Mouse (Mus musculus) liver, embryonic 14.5 days (tissue): ENCODE results near the gene Tgtp2. TPM values are rescaled to one million over a fixed set of nuclear protein-coding genes. Genes with fewer than 3 reads are reported as not detected.
"Not testable (repeated sequence)": the region's sequence is repeated elsewhere in the genome, so short reads cannot be mapped to it uniquely, and the experiment has no call there.

ENCODE experiments used
- ATAC-seq: fragments of 200-750 bp; cut with Nextera tagmentation; 2 replicates; pipeline ENCODE4 v1.8.0; 2017; ENCODE audit warnings: moderate number of reproducible peaks, mild to moderate bottlenecking, moderate library complexity; ENCODE audit not compliant: insufficient read depth
- DNase-seq, 3 experiments: peaks; one replicate each; pipeline ENCODE4 v3.0.0-alpha.2; 2012 to 2013; ENCODE audit warnings: low read depth in 3 of 3, low spot score in 3 of 3
- H3K27ac ChIP-seq: fragments of 300-500 bp; sonication (generic); 2 replicates; pipeline ENCODE4 v1.5.1; 2014; ENCODE audit warnings: moderate library complexity, mild to moderate bottlenecking, control low read depth, inconsistent platforms
- H3K27me3 ChIP-seq: fragments of 300-500 bp; sonication (generic); 2 replicates; pipeline ENCODE4 v1.6.1; 2014; ENCODE audit warnings: mild to moderate bottlenecking, low read length, moderate library complexity; ENCODE audit not compliant: control insufficient read depth, insufficient read depth
- H3K36me3 ChIP-seq: fragments of 300-500 bp; sonication (generic); replicated peaks from 2 replicates; pipeline ENCODE4 v1.6.1; 2014; ENCODE audit warnings: low read depth; ENCODE audit not compliant: control insufficient read depth, insufficient read depth
- H3K4me1 ChIP-seq, 2 experiments: fragments of 200-500 bp in 1 of 2; fragments of 300-500 bp in 1 of 2; sonication (generic) in 1 of 2; replicated peaks; 2 replicates each; pipeline ENCODE4 v1.6.1; 2012 to 2014; ENCODE audit warnings: antibody characterized with exemption in 1 of 2, inconsistent platforms in 1 of 2, low read length in 1 of 2; ENCODE audit not compliant: control insufficient read depth in 2 of 2, insufficient read depth in 2 of 2
- H3K4me2 ChIP-seq: fragments of 300-500 bp; sonication (generic); 2 replicates; pipeline ENCODE4 v1.6.1; 2014; ENCODE audit warnings: low read depth, mild to moderate bottlenecking, control low read depth, moderate library complexity
- H3K4me3 ChIP-seq, 2 experiments: fragments of 200-500 bp in 1 of 2; fragments of 300-500 bp in 1 of 2; sonication (generic) in 1 of 2; 2 replicates each; pipeline ENCODE4 v1.5.1; 2012 to 2014; ENCODE audit warnings: low read depth in 2 of 2, low read length in 2 of 2, mild to moderate bottlenecking in 2 of 2, control low read depth in 1 of 2, inconsistent platforms in 1 of 2, moderate library complexity in 1 of 2; ENCODE audit not compliant: insufficient read depth in 1 of 2
- H3K9ac ChIP-seq: fragments of 300-500 bp; sonication (generic); replicated peaks from 2 replicates; pipeline ENCODE4 v1.6.1; 2014; ENCODE audit warnings: mild to moderate bottlenecking, control low read depth, moderate library complexity
- H3K9me3 ChIP-seq: fragments of 300-500 bp; sonication (generic); 2 replicates; pipeline ENCODE4 v1.6.1; 2016; ENCODE audit warnings: low read length, mixed read lengths; ENCODE audit not compliant: control insufficient read depth
- CTCF ChIP-seq: IDR thresholded peaks from 2 replicates; pipeline ENCODE4 v1.5.1; 2016; ENCODE audit warnings: antibody characterized with exemption, low read depth, control low read depth
- EP300 ChIP-seq: IDR thresholded peaks from 2 replicates; pipeline ENCODE4 v1.6.1; 2016; ENCODE audit warnings: antibody characterized with exemption, low read depth
- WGBS: fragments of 180-500 bp; shearing (Covaris S2); extraction: QIAGEN DNeasy Blood & Tissue Kit; methylation state at CpG from one replicate; pipeline ENCODE4 v1.1.7; 2014; ENCODE audit not compliant: insufficient replicate concordance; 5-methylcytosine and 5-hydroxymethylcytosine counted together
- polyA plus RNA-seq, 2 experiments: library from polyadenylated mRNA; depleted of rRNA in 1 of 2; stranded (reverse) in 1 of 2; unstranded in 1 of 2; fragments of >200 nt; fragmentation: Nextera tagmentation in 1 of 2; extraction: Ambion mirVana in 1 of 2; gene quantifications; 2 replicates each; pipeline versions ENCODE4 v1.2.1 to v1.2.3; 2012 to 2014

The Tgtp2 gene
- polyA plus RNA-seq (2012; rRNA removed) (0.06 and 0.27 TPM in 2 replicates), polyA plus RNA-seq (2014; fragmentation: Nextera tagmentation; extraction: Ambion mirVana) (0.35 and 0.51 TPM in 2 replicates)

DNA sequence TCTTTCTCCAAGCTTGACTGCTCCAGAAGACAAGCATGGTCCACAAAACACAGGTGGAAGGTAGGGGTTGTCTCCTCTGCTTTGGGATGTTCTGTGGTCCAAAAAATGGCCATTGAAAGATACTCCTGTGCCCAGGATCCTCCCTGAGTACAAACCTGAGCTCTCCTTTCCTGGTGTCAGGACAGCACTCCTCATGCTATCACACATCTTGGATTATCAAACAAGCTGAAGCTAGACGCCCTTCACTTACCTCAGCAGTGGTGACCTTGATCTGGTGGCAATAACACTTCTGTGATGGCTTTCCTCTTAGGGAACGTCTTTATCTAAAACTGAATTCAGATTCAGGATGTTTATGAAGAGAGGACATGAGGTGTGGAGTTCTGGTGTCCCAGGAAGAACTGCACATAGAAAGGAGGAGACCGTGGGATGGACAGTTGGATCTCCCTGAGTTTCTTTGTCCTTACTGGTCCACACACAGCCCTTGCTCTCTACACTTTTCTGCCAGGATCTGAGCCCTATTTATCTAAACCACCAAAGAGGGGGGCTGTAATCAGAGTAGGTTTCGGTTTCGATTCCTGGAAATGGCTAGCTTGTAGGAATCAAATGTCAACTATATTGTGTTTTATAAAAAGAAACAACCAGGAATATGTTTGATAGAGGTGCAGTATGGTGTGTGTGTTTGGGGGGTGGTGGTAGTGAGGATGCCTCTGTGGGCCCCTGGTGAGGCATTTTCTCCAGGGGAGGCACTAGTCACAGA is at the start of gene Tgtp2:
Tgtp2 (minus strand) TSS at position 494 of the 757 bp plus-strand sequence.
- H3K9me3 ChIP-seq, H3K4me2 ChIP-seq, H3K4me3 ChIP-seq, H3K27me3 ChIP-seq, H3K27ac ChIP-seq, H3K36me3 ChIP-seq, H3K9ac ChIP-seq, ATAC-seq, H3K4me1 ChIP-seq, DNase-seq: not testable (repeated sequence)
- WGBS = 42% methylated on average over 5 of the region's 5 CpGs

- Histone ChIP-seq H3K36me3 (no peaks in the 10 kb centered on the region), H3K27ac (no peak overlapping the region), H3K27me3 (no peaks in the 10 kb centered on the region), H3K4me3 (no peak overlapping the region), H3K4me2 (no peak overlapping the region), H3K9me3 (no peaks in the 10 kb centered on the region), H3K9ac (no peak overlapping the region), H3K4me1 (no peaks in the 10 kb centered on the region)
- DNase-seq = no peak
- ATAC-seq = no peak
- no peak for TF ChIP-seq CTCF
- no peak for TF ChIP-seq EP300
- WGBS = 69% methylated on average over 6 of the region's 6 CpGs
Measured at GRCm38 (mm10) chr11:49112624-49113219, 48.7 kb upstream of the Tgtp2 start.

GRCm38 (mm10) chr11:49111000-49111399 is 47.0 kb upstream of the Tgtp2 start:
- H3K36me3 ChIP-seq = no peaks in the 10 kb centered on the region
- 43% methylated on average over 1 of the region's 1 CpGs for WGBS
- ATAC-seq (no peak), DNase-seq (no peak)
- H3K27me3 ChIP-seq = no peaks in the 10 kb centered on the region
- H3K4me3 ChIP-seq = no peak overlapping the region
- no peak overlapping the region for H3K4me2 ChIP-seq
- H3K9ac ChIP-seq = no peak overlapping the region
- TF ChIP-seq CTCF = no peak
- TF ChIP-seq EP300 = no peak
- no peaks in the 10 kb centered on the region for H3K9me3 ChIP-seq
- no peak overlapping the region for H3K27ac ChIP-seq
- no peaks in the 10 kb centered on the region for H3K4me1 ChIP-seq

GRCm38 (mm10) chr11:49108833-49109232 is 44.8 kb upstream of the Tgtp2 start:
- Histone ChIP-seq H3K27ac (no peak overlapping the region), H3K36me3 (no peaks in the 10 kb centered on the region), H3K9me3 (no peaks in the 10 kb centered on the region), H3K27me3 (no peaks in the 10 kb centered on the region), H3K9ac (no peak overlapping the region), H3K4me2 (no peak overlapping the region), H3K4me3 (no peak overlapping the region), H3K4me1 (0 out of 4 replicates have a peak, but pooled peaks cover 0 to 2% of the 10 kb centered on the region in 2 experiments)
- WGBS = 32% methylated on average over 1 of the region's 1 CpGs
- TF ChIP-seq EP300 = no peak
- TF ChIP-seq CTCF = peak; percentile 76
- no peak for DNase-seq
- ATAC-seq = no peak

- Histone ChIP-seq H3K27me3 (no peaks in the 10 kb centered on the region), H3K4me3 (no peak overlapping the region), H3K9ac (no peak overlapping the region), H3K27ac (no peak overlapping the region), H3K9me3 (no peaks in the 10 kb centered on the region), H3K4me2 (no peak overlapping the region), H3K4me1 (peaks cover 0 to 2% of the 10 kb centered on the region in 2 experiments; a peak in 1 of 4 replicates), H3K36me3 (no peaks in the 10 kb centered on the region)
- DNase-seq (no peak), ATAC-seq (no peak)
- TF ChIP-seq EP300 (no peak), CTCF (no peak)
- WGBS = 65% methylated on average over 10 of the region's 10 CpGs
Measured at GRCm38 (mm10) chr11:49107650-49108537, 43.9 kb upstream of the Tgtp2 start.
